Mouse (Mus musculus) bone marrow macrophage, adult 2 months (primary cell): ENCODE measurements at regions not wholly inside any gene's neighbourhood (a gene's known extent, or its start where the extent isn't known, plus 50 kb on each side); places are given as distances from the start of the nearest gene placed in this dataset.

ENCODE experiments used
- CTCF ChIP-seq: IDR thresholded peaks from 2 replicates; pipeline ENCODE4 v1.5.1; 2012; ENCODE audit warnings: low read depth, mild to moderate bottlenecking, low read length, moderate library complexity
- POLR2A ChIP-seq: IDR thresholded peaks from 2 replicates; pipeline ENCODE4 v1.6.1; 2012; ENCODE audit warnings: mild to moderate bottlenecking, low read depth, low read length, borderline replicate concordance

DNA sequence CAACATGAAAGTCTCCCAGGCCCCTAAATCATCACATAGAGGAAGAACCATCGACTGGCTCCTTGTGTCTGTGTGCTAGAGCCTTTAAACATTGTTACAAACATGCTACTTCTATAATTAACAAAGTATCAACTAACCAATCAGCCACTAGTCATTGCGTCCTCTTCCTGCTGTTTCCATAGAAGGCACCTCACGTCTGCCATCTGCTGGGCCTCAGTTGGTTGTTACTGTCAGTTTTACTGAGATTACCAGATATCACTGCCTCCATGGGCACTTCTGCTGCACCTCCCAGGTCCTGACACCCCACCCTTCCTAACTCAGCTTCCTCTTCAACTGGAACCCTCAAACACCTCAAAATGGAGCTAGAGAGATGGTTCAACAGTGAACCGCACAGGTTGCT, 101.8 kb downstream of the Atp23 start:
- TF ChIP-seq CTCF (no peak), POLR2A (no peak)
